Mouse (Mus musculus): ENCODE data around the gene Zcchc14.
A peak's percentile ranks its signal among the peaks of the same experiment; 100 is the strongest.

The Zcchc14 gene

GRCm38 (mm10) chr8:121585159-121585825 is 67.4 kb downstream of the Zcchc14 start:
- DNase-seq (ENCODE audit: low spot score in 2 of 2), result peak; percentile 99

- no peak for DNase-seq (ENCODE audit: low spot score in 2 of 2)
Measured at GRCm38 (mm10) chr8:121584730-121585129, 68.0 kb downstream of the Zcchc14 start.

- no peak for DNase-seq (ENCODE audit: low spot score in 2 of 2)
Measured at GRCm38 (mm10) chr8:121583653-121584052, 69.0 kb downstream of the Zcchc14 start.

- DNase-seq (ENCODE audit: low spot score in 2 of 2), result no peak
Measured at GRCm38 (mm10) chr8:121580465-121580864, 72.2 kb downstream of the Zcchc14 start.

GRCm38 (mm10) chr8:121578676-121579451 is 73.8 kb downstream of the Zcchc14 start, which contains the start of gene Fbxo31:
Gene Fbxo31 (minus strand): TSS chr8:121578806.
- peak; percentile 87 to 96 for DNase-seq (ENCODE audit: low spot score in 2 of 2)

- DNase-seq (ENCODE audit: low spot score in 2 of 2), result no peak
Measured at GRCm38 (mm10) chr8:121577751-121578675, 74.7 kb downstream of the Zcchc14 start.

- no peak for DNase-seq (ENCODE audit: low spot score in 2 of 2)
Measured at GRCm38 (mm10) chr8:121575661-121576060, 77.0 kb downstream of the Zcchc14 start.

- DNase-seq (ENCODE audit: low spot score in 2 of 2), result no peak
Measured at GRCm38 (mm10) chr8:121573275-121573674, 79.4 kb downstream of the Zcchc14 start.

GRCm38 (mm10) chr8:121572121-121572520 is 80.6 kb downstream of the Zcchc14 start:
- no peak for DNase-seq (ENCODE audit: low spot score in 2 of 2)

- no peak for DNase-seq (ENCODE audit: low spot score in 2 of 2)
Measured at GRCm38 (mm10) chr8:121570801-121571200, 81.9 kb downstream of the Zcchc14 start.

GRCm38 (mm10) chr8:121570335-121570734 is 82.4 kb downstream of the Zcchc14 start:
- no peak for DNase-seq (ENCODE audit: low spot score in 2 of 2)

GRCm38 (mm10) chr8:121568321-121568720 is 84.4 kb downstream of the Zcchc14 start:
- DNase-seq (ENCODE audit: low spot score in 2 of 2), result no peak

- DNase-seq (ENCODE audit: low spot score in 2 of 2), result no peak
Measured at GRCm38 (mm10) chr8:121563701-121564100, 89.0 kb downstream of the Zcchc14 start.

- DNase-seq (ENCODE audit: low spot score in 2 of 2), result no peak
Measured at GRCm38 (mm10) chr8:121562941-121563351, 89.8 kb downstream of the Zcchc14 start.

- no peak for DNase-seq (ENCODE audit: low spot score in 2 of 2)
Measured at GRCm38 (mm10) chr8:121561636-121562345, 90.9 kb downstream of the Zcchc14 start.

GRCm38 (mm10) chr8:121560432-121561100 is 92.1 kb downstream of the Zcchc14 start:
- DNase-seq (ENCODE audit: low spot score in 2 of 2), result no peak

- DNase-seq (ENCODE audit: low spot score in 2 of 2), result no peak
Measured at GRCm38 (mm10) chr8:121559801-121560200, 92.9 kb downstream of the Zcchc14 start.

GRCm38 (mm10) chr8:121558538-121558937 is 94.2 kb downstream of the Zcchc14 start:
- no peak for DNase-seq (ENCODE audit: low spot score in 2 of 2)

GRCm38 (mm10) chr8:121557746-121558145 is 95.0 kb downstream of the Zcchc14 start:
- DNase-seq (ENCODE audit: low spot score in 2 of 2), result no peak

GRCm38 (mm10) chr8:121553831-121554475 is 98.7 kb downstream of the Zcchc14 start:
- DNase-seq (ENCODE audit: low spot score in 2 of 2), result no peak
